Mouse (Mus musculus): ENCODE results near the gene Dnajc13. TPM values are rescaled to one million over a fixed set of nuclear protein-coding genes. Genes with fewer than 3 reads are reported as not detected.

The Dnajc13 gene
- polyA plus RNA-seq, 1 experiment: 107 TPM

DNA sequence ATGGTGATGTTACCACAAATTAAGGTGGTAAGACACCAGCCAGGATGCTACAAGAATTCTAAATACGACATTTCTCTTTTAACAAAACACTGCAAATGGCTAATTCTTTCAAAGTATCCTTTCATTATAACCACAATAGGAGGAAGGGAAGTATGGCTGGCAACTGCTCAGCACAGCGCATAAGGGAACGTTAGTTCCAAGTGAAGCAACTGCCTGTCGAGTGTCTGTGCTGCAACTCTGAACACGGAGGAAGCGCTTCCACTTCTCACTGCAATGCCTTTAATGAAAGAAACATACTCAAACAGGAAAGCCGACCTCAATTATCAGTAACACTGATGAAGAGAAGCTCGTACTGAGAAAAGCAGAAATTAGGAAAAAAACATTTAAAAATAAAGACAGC, 23.7 kb downstream of the Dnajc13 start:
- Histone ChIP-seq H3K4me1 (ENCODE audit: control insufficient read depth, insufficient read depth, low read length) (no peaks in the 10 kb centered on the region), H3K4me3 (ENCODE audit: insufficient read depth, low read length) (no peak overlapping the region), H3K27ac (ENCODE audit: insufficient read depth, low read length) (no peak overlapping the region)
- TF ChIP-seq CTCF (IDR thresholded peaks at IDR 0.05; ENCODE audit: borderline replicate concordance, insufficient read depth, low read length) (no peak), POLR2A (IDR thresholded peaks at IDR 0.05; ENCODE audit: low read depth, low read length) (no peak)

- Histone ChIP-seq H3K4me3 (ENCODE audit: insufficient read depth, low read length) (no peak overlapping the region), H3K4me1 (ENCODE audit: control insufficient read depth, insufficient read depth, low read length) (no peaks in the 10 kb centered on the region), H3K27ac (ENCODE audit: insufficient read depth, low read length) (no peak overlapping the region)
- TF ChIP-seq CTCF (IDR thresholded peaks at IDR 0.05; ENCODE audit: borderline replicate concordance, insufficient read depth, low read length) (no peak), POLR2A (IDR thresholded peaks at IDR 0.05; ENCODE audit: low read depth, low read length) (no peak)
Measured at GRCm38 (mm10) chr9:104236256-104236930, 26.3 kb downstream of the Dnajc13 start.

- H3K4me1 ChIP-seq (ENCODE audit: control insufficient read depth, insufficient read depth, low read length): no peaks in the 10 kb centered on the region
- TF ChIP-seq POLR2A (IDR thresholded peaks at IDR 0.05; ENCODE audit: low read depth, low read length) (no peak), CTCF (IDR thresholded peaks at IDR 0.05; ENCODE audit: borderline replicate concordance, insufficient read depth, low read length) (no peak)
- no peak overlapping the region for H3K27ac ChIP-seq (ENCODE audit: insufficient read depth, low read length)
- H3K4me3 ChIP-seq (ENCODE audit: insufficient read depth, low read length): no peak overlapping the region
Measured at GRCm38 (mm10) chr9:104235751-104236150, 27.0 kb downstream of the Dnajc13 start.

DNA sequence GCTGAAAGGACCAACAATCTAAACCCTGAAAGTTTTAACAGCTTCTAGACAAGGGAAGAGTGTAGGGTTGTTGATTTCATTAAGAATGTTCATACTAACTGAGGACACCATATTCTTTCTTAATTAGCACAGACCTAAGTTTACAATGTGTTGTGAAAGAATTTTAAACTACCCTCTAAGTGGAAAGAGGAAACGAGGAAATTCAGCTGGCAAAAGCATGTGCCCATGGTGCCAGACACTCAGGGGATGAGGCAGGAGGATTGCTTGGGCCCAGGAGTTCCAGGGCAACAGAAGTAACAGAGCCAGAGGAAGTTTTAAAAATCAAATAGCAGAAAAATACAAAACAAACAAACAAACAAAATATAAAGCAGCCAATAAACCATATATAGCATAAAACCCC, 28.9 kb downstream of the Dnajc13 start:
- TF ChIP-seq POLR2A (IDR thresholded peaks at IDR 0.05; ENCODE audit: low read depth, low read length): no peak
- TF ChIP-seq CTCF (IDR thresholded peaks at IDR 0.05; ENCODE audit: borderline replicate concordance, insufficient read depth, low read length): no peak
- H3K4me1 ChIP-seq (ENCODE audit: control insufficient read depth, insufficient read depth, low read length): no peaks in the 10 kb centered on the region
- H3K27ac ChIP-seq (ENCODE audit: insufficient read depth, low read length): no peak overlapping the region
- H3K4me3 ChIP-seq (ENCODE audit: insufficient read depth, low read length): no peak overlapping the region

GRCm38 (mm10) chr9:104233060-104233459, 29.7 kb downstream of the Dnajc13 start:
- H3K27ac ChIP-seq (ENCODE audit: insufficient read depth, low read length): no peak overlapping the region
- no peaks in the 10 kb centered on the region for H3K4me1 ChIP-seq (ENCODE audit: control insufficient read depth, insufficient read depth, low read length)
- H3K4me3 ChIP-seq (ENCODE audit: insufficient read depth, low read length): no peak overlapping the region
- TF ChIP-seq CTCF (IDR thresholded peaks at IDR 0.05; ENCODE audit: borderline replicate concordance, insufficient read depth, low read length): no peak
- TF ChIP-seq POLR2A (IDR thresholded peaks at IDR 0.05; ENCODE audit: low read depth, low read length): no peak

DNA sequence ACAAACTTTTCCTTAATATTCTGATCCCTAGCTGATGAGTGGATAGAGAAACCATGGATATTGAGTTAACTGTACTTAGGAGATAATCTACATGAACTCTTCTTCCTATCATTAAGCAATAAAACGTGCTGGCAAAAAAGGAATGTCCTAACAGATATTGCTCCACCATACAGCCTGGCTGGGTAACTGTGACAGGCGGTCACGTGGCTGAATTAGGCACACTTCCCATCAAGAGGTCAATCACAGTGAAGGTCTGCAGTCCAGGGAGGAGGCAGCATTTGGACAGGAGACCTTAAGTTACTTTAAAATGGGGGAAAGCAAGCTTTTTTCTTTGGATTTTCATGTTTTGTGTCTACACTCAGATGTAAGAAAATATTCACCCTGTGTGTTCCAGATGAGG, 30.7 kb downstream of the Dnajc13 start:
- no peaks in the 10 kb centered on the region for H3K4me1 ChIP-seq (ENCODE audit: control insufficient read depth, insufficient read depth, low read length)
- no peak overlapping the region for H3K4me3 ChIP-seq (ENCODE audit: insufficient read depth, low read length)
- no peak overlapping the region for H3K27ac ChIP-seq (ENCODE audit: insufficient read depth, low read length)
- TF ChIP-seq CTCF (IDR thresholded peaks at IDR 0.05; ENCODE audit: borderline replicate concordance, insufficient read depth, low read length): no peak
- no peak for TF ChIP-seq POLR2A (IDR thresholded peaks at IDR 0.05; ENCODE audit: low read depth, low read length)

DNA sequence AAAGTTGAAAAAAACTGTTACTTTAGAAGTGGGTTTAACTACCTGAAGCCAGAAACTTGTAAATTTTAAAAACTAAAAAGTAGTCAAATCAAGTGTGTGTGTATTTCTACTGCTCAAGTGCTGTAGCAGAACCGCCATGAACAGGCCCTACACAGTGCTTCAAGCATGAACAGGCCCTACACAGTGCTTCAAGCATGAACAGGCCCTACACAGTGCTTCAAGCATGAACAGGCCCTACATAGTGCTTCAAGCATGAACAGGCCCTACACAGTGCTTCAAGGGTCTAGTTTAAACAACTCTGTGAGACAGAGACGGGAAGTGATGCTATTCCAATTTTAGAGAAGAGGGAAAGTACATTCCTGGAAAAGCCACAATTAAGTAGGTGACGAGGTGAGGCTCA, 51.3 kb downstream of the Dnajc13 start:
- H3K27ac ChIP-seq (ENCODE audit: insufficient read depth, low read length): no peak overlapping the region
- H3K4me1 ChIP-seq (ENCODE audit: control insufficient read depth, insufficient read depth, low read length): no peaks in the 10 kb centered on the region
- TF ChIP-seq POLR2A (IDR thresholded peaks at IDR 0.05; ENCODE audit: low read depth, low read length) (no peak), CTCF (IDR thresholded peaks at IDR 0.05; ENCODE audit: borderline replicate concordance, insufficient read depth, low read length) (no peak)
- H3K4me3 ChIP-seq (ENCODE audit: insufficient read depth, low read length): no peak overlapping the region

- no peaks in the 10 kb centered on the region for H3K4me1 ChIP-seq (ENCODE audit: control insufficient read depth, insufficient read depth, low read length)
- TF ChIP-seq POLR2A (IDR thresholded peaks at IDR 0.05; ENCODE audit: low read depth, low read length) (no peak), CTCF (IDR thresholded peaks at IDR 0.05; ENCODE audit: borderline replicate concordance, insufficient read depth, low read length) (peak; percentile 6; the same call in 1 of the 2 replicates)
- no peak overlapping the region for H3K4me3 ChIP-seq (ENCODE audit: insufficient read depth, low read length)
- H3K27ac ChIP-seq (ENCODE audit: insufficient read depth, low read length): no peak overlapping the region
Measured at GRCm38 (mm10) chr9:104203851-104204250, 58.9 kb downstream of the Dnajc13 start.

DNA sequence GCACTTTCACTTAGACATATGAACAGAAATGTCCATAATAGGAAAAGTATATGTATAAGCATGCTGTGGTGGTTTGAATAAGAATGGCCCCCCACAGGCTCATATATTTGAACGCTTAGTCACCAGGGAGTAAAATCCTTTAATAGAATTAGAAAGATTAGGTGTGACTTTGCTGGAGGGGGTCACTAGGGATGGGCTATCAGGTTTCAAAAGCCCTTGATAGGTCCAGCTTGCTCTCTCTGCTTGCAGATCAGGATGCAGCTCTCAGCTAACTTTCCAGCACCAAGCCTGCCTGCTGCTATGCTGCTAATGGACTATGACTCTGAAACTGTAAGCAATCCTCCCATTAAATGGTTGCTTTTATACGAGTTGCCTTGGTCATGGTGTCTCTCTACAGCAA, 68.2 kb downstream of the Dnajc13 start:
- Histone ChIP-seq H3K4me3 (ENCODE audit: insufficient read depth, low read length) (no peak overlapping the region), H3K4me1 (ENCODE audit: control insufficient read depth, insufficient read depth, low read length) (peaks cover 6% of the 10 kb centered on the region; the same call in 1 of the 2 replicates), H3K27ac (ENCODE audit: insufficient read depth, low read length) (no peak overlapping the region; the same call in 1 of the 2 replicates)
- TF ChIP-seq POLR2A (IDR thresholded peaks at IDR 0.05; ENCODE audit: low read depth, low read length) (no peak), CTCF (IDR thresholded peaks at IDR 0.05; ENCODE audit: borderline replicate concordance, insufficient read depth, low read length) (no peak)

GRCm38 (mm10) chr9:104193900-104194299, 68.8 kb downstream of the Dnajc13 start:
- Histone ChIP-seq H3K4me1 (ENCODE audit: control insufficient read depth, insufficient read depth, low read length) (peaks cover 6% of the 10 kb centered on the region; the same call in 1 of the 2 replicates), H3K4me3 (ENCODE audit: insufficient read depth, low read length) (no peak overlapping the region)
- TF ChIP-seq CTCF (IDR thresholded peaks at IDR 0.05; ENCODE audit: borderline replicate concordance, insufficient read depth, low read length) (no peak), POLR2A (IDR thresholded peaks at IDR 0.05; ENCODE audit: low read depth, low read length) (no peak)

More at GRCm38 (mm10) chr9:104193900-104194299, 68.8 kb downstream of the Dnajc13 start:
- H3K27ac ChIP-seq (ENCODE audit: insufficient read depth, low read length): peak overlapping the region; percentile 75
